Mouse (Mus musculus) MEL (cell line): Measurements from ENCODE around the gene Ccdc32. TPM values are rescaled to one million over a fixed set of nuclear protein-coding genes. Genes with fewer than 3 reads are reported as not detected.
A peak's percentile ranks its signal among the peaks of the same experiment; 100 is the strongest.

Experiments used
- DNase-seq: peaks from one replicate; pipeline ENCODE4 v3.0.0; 2011; ENCODE audit warnings: low read depth, low spot score
- H3K27ac ChIP-seq: 2 replicates; pipeline ENCODE4 v1.5.1; 2012; ENCODE audit warnings: low read depth, mild to moderate bottlenecking, control low read depth, low read length, moderate library complexity; ENCODE audit not compliant: control insufficient read depth
- H3K27me3 ChIP-seq, 2 experiments: fragments of 150-350 bp in 1 of 2; sonication (generic) in 1 of 2; 2 replicates each; pipeline ENCODE4 v1.6.1; 2012; ENCODE audit warnings: low read length in 2 of 2, mild to moderate bottlenecking in 2 of 2, improper control_type of control experiment in 1 of 2, moderate library complexity in 1 of 2; ENCODE audit not compliant: insufficient read depth in 2 of 2, control insufficient read depth in 1 of 2
- H3K36me3 ChIP-seq, 2 experiments: 2 replicates each; pipeline ENCODE4 v1.6.1; 2012 to 2014; ENCODE audit warnings: low read length in 2 of 2, improper control_type of control experiment in 1 of 2, inconsistent platforms in 1 of 2, mild to moderate bottlenecking in 1 of 2; ENCODE audit not compliant: insufficient read depth in 2 of 2, control insufficient read depth in 1 of 2
- H3K4me1 ChIP-seq, 2 experiments: fragments of 150-350 bp in 1 of 2; sonication (generic) in 1 of 2; 2 replicates each; pipeline ENCODE4 v1.6.1; 2012; ENCODE audit warnings: low read length in 2 of 2, improper control_type of control experiment in 1 of 2, mild to moderate bottlenecking in 1 of 2; ENCODE audit not compliant: insufficient read depth in 2 of 2, control insufficient read depth in 1 of 2
- H3K4me3 ChIP-seq, 2 experiments: fragments of 150-350 bp in 1 of 2; sonication (generic) in 1 of 2; 2 replicates each; pipeline ENCODE4 v1.5.1; 2012; ENCODE audit warnings: low read depth in 2 of 2, low read length in 2 of 2, mild to moderate bottlenecking in 2 of 2, moderate library complexity in 2 of 2, control low read depth in 1 of 2, improper control_type of control experiment in 1 of 2; ENCODE audit not compliant: control insufficient read depth in 1 of 2, insufficient read depth in 1 of 2
- H3K79me2 ChIP-seq: 2 replicates; pipeline ENCODE4 v1.6.1; 2012; ENCODE audit warnings: mild to moderate bottlenecking, low read length, moderate library complexity; ENCODE audit not compliant: control insufficient read depth, poor library complexity, insufficient read depth
- H3K9ac ChIP-seq: 2 replicates; pipeline ENCODE4 v1.6.1; 2012; ENCODE audit warnings: low read depth, mild to moderate bottlenecking, control low read depth, low read length, moderate library complexity; ENCODE audit not compliant: control insufficient read depth, poor library complexity, severe bottlenecking
- H3K9me3 ChIP-seq: fragments of 150-350 bp; sonication (generic); replicated peaks from 2 replicates; pipeline ENCODE4 v1.6.1; 2012; ENCODE audit warnings: mild to moderate bottlenecking, low read length, improper control_type of control experiment, moderate library complexity; ENCODE audit not compliant: insufficient read depth
- BHLHE40 ChIP-seq: IDR thresholded peaks from 2 replicates; pipeline ENCODE4 v1.6.1; 2012; ENCODE audit warnings: low read depth, mild to moderate bottlenecking, inconsistent platforms, low read length, improper control_type of control experiment, borderline replicate concordance
- CHD2 ChIP-seq: IDR thresholded peaks from 2 replicates; pipeline ENCODE4 v1.6.1; 2011; ENCODE audit warnings: low read length, improper control_type of control experiment
- CTCF ChIP-seq, 3 experiments: IDR thresholded peaks in 2 of 3; conservative IDR thresholded peaks in 1 of 3; 2 replicates each; pipeline ENCODE4 v1.5.1; 2011 to 2012; ENCODE audit warnings: low read length in 3 of 3, low read depth in 2 of 3, mild to moderate bottlenecking in 2 of 3, improper control_type of control experiment in 1 of 3, inconsistent platforms in 1 of 3, mixed read lengths in 1 of 3, moderate library complexity in 1 of 3; ENCODE audit not compliant: control insufficient read depth in 1 of 3, insufficient read depth in 1 of 3, poor library complexity in 1 of 3, severe bottlenecking in 1 of 3
- E2F4 ChIP-seq: IDR thresholded peaks from 2 replicates; pipeline ENCODE4 v1.6.1; 2011; ENCODE audit warnings: low read depth, low read length, improper control_type of control experiment, borderline replicate concordance
- ELF1 ChIP-seq: IDR thresholded peaks from 2 replicates; pipeline ENCODE4 v1.6.1; 2014; ENCODE audit warnings: low read depth, mild to moderate bottlenecking, inconsistent platforms, low read length, improper control_type of control experiment, moderate library complexity
- EP300 ChIP-seq, 2 experiments: IDR thresholded peaks; 2 replicates each; pipeline ENCODE4 v1.6.1; 2011; ENCODE audit warnings: improper control_type of control experiment in 2 of 2, low read length in 2 of 2, low read depth in 1 of 2, mild to moderate bottlenecking in 1 of 2
- ETS1 ChIP-seq: IDR thresholded peaks from 2 replicates; pipeline ENCODE4 v1.6.1; 2012; ENCODE audit warnings: low read depth, mild to moderate bottlenecking, inconsistent platforms, low read length, improper control_type of control experiment, moderate library complexity
- GABPA ChIP-seq: IDR thresholded peaks from 2 replicates; pipeline ENCODE4 v1.6.1; 2012; ENCODE audit warnings: low read depth, mild to moderate bottlenecking, inconsistent platforms, low read length, improper control_type of control experiment, moderate library complexity
- JUND ChIP-seq: IDR thresholded peaks from 2 replicates; pipeline ENCODE4 v1.6.1; 2011; ENCODE audit warnings: low read depth, mild to moderate bottlenecking, improper control_type of control experiment, low read length
- MAFK ChIP-seq: IDR thresholded peaks from 2 replicates; pipeline ENCODE4 v1.6.1; 2011; ENCODE audit warnings: low read depth, mild to moderate bottlenecking, low read length, improper control_type of control experiment, borderline replicate concordance
- MAZ ChIP-seq: IDR thresholded peaks from 2 replicates; pipeline ENCODE4 v1.6.1; 2012; ENCODE audit warnings: low read depth, mild to moderate bottlenecking, inconsistent platforms, low read length, improper control_type of control experiment
- MEF2A ChIP-seq: IDR thresholded peaks from 2 replicates; pipeline ENCODE4 v1.6.1; 2014; ENCODE audit warnings: low read depth, mild to moderate bottlenecking, inconsistent platforms, low read length, improper control_type of control experiment; ENCODE audit not compliant: poor library complexity, insufficient replicate concordance, severe bottlenecking; ENCODE audit errors: extremely low read depth
- NELFE ChIP-seq: IDR thresholded peaks from 2 replicates; pipeline ENCODE4 v1.6.1; 2011; ENCODE audit warnings: low read depth, low read length, improper control_type of control experiment
- NRF1 ChIP-seq: IDR thresholded peaks from 2 replicates; pipeline ENCODE4 v1.6.1; 2014; ENCODE audit warnings: low read depth, mild to moderate bottlenecking, inconsistent platforms, low read length, improper control_type of control experiment, moderate library complexity; ENCODE audit not compliant: poor library complexity, insufficient read depth, severe bottlenecking
- POLR2A ChIP-seq, 2 experiments: IDR thresholded peaks; 2 replicates each; pipeline ENCODE4 v1.6.1; 2011 to 2012; ENCODE audit warnings: low read length in 2 of 2, mild to moderate bottlenecking in 2 of 2, control low read depth in 1 of 2, improper control_type of control experiment in 1 of 2, low read depth in 1 of 2, moderate library complexity in 1 of 2; ENCODE audit not compliant: control insufficient read depth in 1 of 2, insufficient read depth in 1 of 2, poor library complexity in 1 of 2
- POLR2AphosphoS5 ChIP-seq: IDR thresholded peaks from 2 replicates; pipeline ENCODE4 v1.6.1; 2012; ENCODE audit warnings: low read depth, borderline replicate concordance, mild to moderate bottlenecking, inconsistent platforms, low read length, moderate library complexity, mixed read lengths
- RAD21 ChIP-seq: IDR thresholded peaks from 2 replicates; pipeline ENCODE4 v1.6.1; 2011; ENCODE audit warnings: mild to moderate bottlenecking, low read depth, low read length, improper control_type of control experiment
- RCOR1 ChIP-seq: IDR thresholded peaks from 2 replicates; pipeline ENCODE4 v1.6.1; 2012; ENCODE audit warnings: low read depth, mild to moderate bottlenecking, inconsistent platforms, low read length, improper control_type of control experiment
- TBP ChIP-seq: IDR thresholded peaks from 2 replicates; pipeline ENCODE4 v1.8.0; 2011; ENCODE audit warnings: low read depth, low read length, improper control_type of control experiment
- TCF12 ChIP-seq: IDR thresholded peaks from 2 replicates; pipeline ENCODE4 v1.6.1; 2014; ENCODE audit warnings: low read depth, mild to moderate bottlenecking, inconsistent platforms, low read length, improper control_type of control experiment, moderate library complexity
- USF1 ChIP-seq: IDR thresholded peaks from 2 replicates; pipeline ENCODE4 v1.6.1; 2014; ENCODE audit warnings: low read depth, mild to moderate bottlenecking, inconsistent platforms, low read length, improper control_type of control experiment, moderate library complexity
- ZNF384 ChIP-seq: IDR thresholded peaks from 2 replicates; pipeline ENCODE4 v1.6.1; 2012; ENCODE audit warnings: low read depth, mild to moderate bottlenecking, inconsistent platforms, low read length, improper control_type of control experiment
- polyA plus RNA-seq, 2 experiments: library from polyadenylated mRNA; stranded (reverse) in 1 of 2; unstranded in 1 of 2; fragments of >175 nt in 1 of 2; fragments of >200 nt in 1 of 2; gene quantifications; 2 replicates each; pipeline versions ENCODE4 v1.2.1 to v1.2.4; 2012; ENCODE audit warnings: low replicate concordance in 2 of 2, low read depth in 1 of 2; ENCODE audit not compliant: insufficient read length in 2 of 2, insufficient read depth in 1 of 2, missing spikeins in 1 of 2
- total RNA-seq: library from RNA; depleted of rRNA; stranded (reverse); fragments of 300-350 nt; gene quantifications from 2 replicates; pipeline ENCODE4 v1.2.3, GENCODE M21; 2012

The Ccdc32 gene
- total and polyA plus RNA-seq, 3 experiments = 15.0 to 18.7 TPM; not detected in 1

- TF ChIP-seq TBP (0 out of 2 replicates have a peak, but pooled peaks have one; percentile 36), POLR2AphosphoS5 (no peak), E2F4 (peak; percentile 9; the same call in 1 of the 2 replicates), MAFK (no peak), MEF2A (no peak), RCOR1 (no peak), CTCF (IDR thresholded peaks at IDR 0.05 in 2 of 3, conservative IDR thresholded peaks at IDR 0.05 in 1 of 3; ENCODE audit: control insufficient read depth in 1 of 3, insufficient read depth in 1 of 3, low read depth in 2 of 3, low read length in 3 of 3, poor library complexity in 1 of 3, severe bottlenecking in 1 of 3) (peak; percentile 72 to 86 (median 85)), TCF12 (peak; percentile 44), NELFE (peak; percentile 75), NRF1 (peak; percentile 65), MAZ (no peak), RAD21 (peak; percentile 58), BHLHE40 (peak; percentile 56; the same call in 1 of the 2 replicates), EP300 (IDR thresholded peaks at IDR 0.05; ENCODE audit: low read depth in 1 of 2, low read length in 2 of 2) (peak in 1 of 2 experiments; percentile 40; a peak in 1 of 4 replicates), ZNF384 (peak; percentile 61), ETS1 (peak; percentile 28; the same call in 1 of the 2 replicates), CHD2 (no peak), GABPA (no peak)
Measured at GRCm38 (mm10) chr2:118972687-118973376, 56.4 kb downstream of the Ccdc32 start (continued).

GRCm38 (mm10) chr2:118972048-118972447 is 57.1 kb downstream of the Ccdc32 start:
- no peaks in the 10 kb centered on the region for H3K27me3 ChIP-seq
- DNase-seq = peak; percentile 13
- TF ChIP-seq USF1 (no peak), ZNF384 (no peak), MAZ (no peak), BHLHE40 (no peak), POLR2AphosphoS5 (no peak), NELFE (no peak), JUND (no peak), E2F4 (no peak), ELF1 (no peak), POLR2A (IDR thresholded peaks at IDR 0.05; ENCODE audit: control insufficient read depth in 1 of 2, insufficient read depth in 1 of 2, low read depth in 1 of 2, low read length in 2 of 2, poor library complexity in 1 of 2) (no peak), RCOR1 (no peak), TBP (no peak), MEF2A (no peak)
- TF ChIP-seq, all 39 proteins: peak for 0
- Histone ChIP-seq H3K9ac (peak overlapping the region; percentile 40), H3K27ac (no peak overlapping the region), H3K4me3 (no peak overlapping the region), H3K79me2 (peaks cover 2% of the 10 kb centered on the region; the same call in 1 of the 2 replicates), H3K9me3 (no peaks in the 10 kb centered on the region), H3K36me3 (peaks cover 0 to 7% of the 10 kb centered on the region in 2 experiments; a peak in 2 of 4 replicates), H3K4me1 (peaks cover 6 to 11% of the 10 kb centered on the region in 2 experiments)
